Mouse (Mus musculus): ENCODE results near the gene 1700020D05Rik. TPM values are rescaled to one million over a fixed set of nuclear protein-coding genes. Genes with fewer than 3 reads are reported as not detected.

The 1700020D05Rik gene
- total RNA-seq, 2 experiments from 2014 or later, result 0.21 to 0.30 TPM

Other genes starting within 250 kb of the 1700020D05Rik start
- 1 to 10 TPM; 6.5 to 8.2 TPM for gene Pacs1, start 230.7 kb downstream of the 1700020D05Rik start, total RNA-seq (2021)
- gene Sf3b2, start 208.3 kb downstream of the 1700020D05Rik start, total RNA-seq (2021), result 10 to 100 TPM; 66.7 to 68.2 TPM
- not detected for gene Gal3st3, start 205.5 kb downstream of the 1700020D05Rik start, total RNA-seq (2021)
- not detected for gene Catsper1, start 168.0 kb downstream of the 1700020D05Rik start, total RNA-seq (2021)
- 10 to 100 TPM; 47.6 to 50.7 TPM for gene Cst6, start 154.2 kb downstream of the 1700020D05Rik start, total RNA-seq (2021)
- 10 to 100 TPM; 16.3 to 16.5 TPM for gene Eif1ad, start 137.0 kb downstream of the 1700020D05Rik start, total RNA-seq (2021)
- gene Banf1, start 136.6 kb downstream of the 1700020D05Rik start, total RNA-seq (2021), result 100 to 1,000 TPM; 127 to 128 TPM
- 10 to 100 TPM; 36.5 to 38.8 TPM for gene Sart1, start 115.1 kb downstream of the 1700020D05Rik start, total RNA-seq (2021)
- 1 to 10 TPM; 1.2 to 1.3 TPM for gene Tsga10ip, start 101.3 kb downstream of the 1700020D05Rik start, total RNA-seq (2021)
- gene Drap1, start 78.8 kb downstream of the 1700020D05Rik start, total RNA-seq (2021), result 100 to 1,000 TPM; 587 to 651 TPM
- gene AI837181, start 78.6 kb downstream of the 1700020D05Rik start, total RNA-seq (2021), result 10 to 100 TPM; 32.9 to 36.2 TPM
- under 1 TPM; 0.17 to 0.34 TPM for gene Fosl1, start 56.2 kb downstream of the 1700020D05Rik start, total RNA-seq (2021)
- gene Ccdc85b, start 45.9 kb downstream of the 1700020D05Rik start, total RNA-seq (2021), result 1 to 10 TPM; 4.0 to 5.1 TPM
- gene Fibp, start 43.2 kb downstream of the 1700020D05Rik start, total RNA-seq (2021), result 10 to 100 TPM; 33.7 to 38.5 TPM
- gene Ctsw, start 35.3 kb downstream of the 1700020D05Rik start, total RNA-seq (2021), result not detected
- 1 to 10 TPM; 4.0 to 5.6 TPM for gene Efemp2, start 29.8 kb downstream of the 1700020D05Rik start, total RNA-seq (2021)
- gene Mus81, start 15.4 kb downstream of the 1700020D05Rik start, total RNA-seq (2021), result 10 to 100 TPM; 18.3 to 22.1 TPM
- gene Cfl1, start 13.3 kb downstream of the 1700020D05Rik start, total RNA-seq (2021), result 10 to 100 TPM; 48.4 to 74.2 TPM
- gene Snx32, start 6.8 kb upstream of the 1700020D05Rik start, total RNA-seq (2021), result 1 to 10 TPM; 5.5 to 5.8 TPM
- gene Ovol1, start 56.9 kb upstream of the 1700020D05Rik start, total RNA-seq (2021), result not detected
- gene Ap5b1, start 64.2 kb upstream of the 1700020D05Rik start, total RNA-seq (2021), result 1 to 10 TPM; 1.7 to 2.5 TPM
- 10 to 100 TPM; 40.7 to 50.1 TPM for gene Rnaseh2c, start 98.1 kb upstream of the 1700020D05Rik start, total RNA-seq (2021)
- gene Kat5, start 106.5 kb upstream of the 1700020D05Rik start, total RNA-seq (2021), result 10 to 100 TPM; 24.0 to 26.0 TPM
- gene Rela, start 133.7 kb upstream of the 1700020D05Rik start, total RNA-seq (2021), result 10 to 100 TPM; 14.6 to 19.3 TPM
- gene Sipa1, start 159.9 kb upstream of the 1700020D05Rik start, total RNA-seq (2021), result 1 to 10 TPM; 5.6 to 8.2 TPM
- 1 to 10 TPM; 8.6 to 9.4 TPM for gene Map3k11, start 185.0 kb upstream of the 1700020D05Rik start, total RNA-seq (2021)
- 10 to 100 TPM; 12.5 to 13.8 TPM for gene Pcnx3, start 185.1 kb upstream of the 1700020D05Rik start, total RNA-seq (2021)
- not detected for gene Kcnk7, start 200.6 kb upstream of the 1700020D05Rik start, total RNA-seq (2021)
- 100 to 1,000 TPM; 210 to 241 TPM for gene Ehbp1l1, start 222.5 kb upstream of the 1700020D05Rik start, total RNA-seq (2021)
- gene Fam89b, start 225.9 kb upstream of the 1700020D05Rik start, total RNA-seq (2021), result 10 to 100 TPM; 20.1 to 21.3 TPM
- 10 to 100 TPM; 41.4 to 45.4 TPM for gene Ltbp3, start 237.1 kb upstream of the 1700020D05Rik start, total RNA-seq (2021)